Mouse (Mus musculus): Measurements from ENCODE around the gene Lrrc8e. TPM values are rescaled to one million over a fixed set of nuclear protein-coding genes. Genes with fewer than 3 reads are reported as not detected.

The Lrrc8e gene
- 0.21 TPM in 2 replicates for polyA plus RNA-seq (2014; fragmentation: Nextera tagmentation; extraction: Ambion mirVana)

- WGBS: 6% methylated on average over 32 of the region's 33 CpGs
- H3K36me3 ChIP-seq (ENCODE audit: control insufficient read depth, insufficient read depth, low read length): no peaks in the 10 kb centered on the region
- H3K4me3 ChIP-seq (ENCODE audit: low read depth, low read length): peak within 1 kb of the TSS; percentile 28
- 0 out of 2 replicates have a peak within 1 kb of the TSS, but pooled peaks have one; percentile 12 for H3K9ac ChIP-seq (ENCODE audit: low read depth, low read length)
- H3K9me3 ChIP-seq (ENCODE audit: control insufficient read depth, low read length): no peaks in the 10 kb centered on the region
- DNase-seq (ENCODE audit: low spot score): no peak
- H3K27me3 ChIP-seq (replicated peaks; ENCODE audit: control insufficient read depth, insufficient read depth, low read length): peaks cover 40% of the 10 kb centered on the region
- peaks cover 5% of the 10 kb centered on the region; the same call in 1 of the 2 replicates for H3K4me1 ChIP-seq (replicated peaks; ENCODE audit: control insufficient read depth, insufficient read depth, low read length)
- peak; percentile 74 for ATAC-seq (replicated peaks; ENCODE audit: low FRiP score)
- H3K4me2 ChIP-seq: peak within 1 kb of the TSS; percentile 54
- H3K27ac ChIP-seq (ENCODE audit: low read depth, low read length): no peak within 1 kb of the TSS
Observed at GRCm38 (mm10) chr8:4226739-4227347, at the start of gene Lrrc8e. Lrrc8e (plus strand) TSS chr8:4226827.

DNA sequence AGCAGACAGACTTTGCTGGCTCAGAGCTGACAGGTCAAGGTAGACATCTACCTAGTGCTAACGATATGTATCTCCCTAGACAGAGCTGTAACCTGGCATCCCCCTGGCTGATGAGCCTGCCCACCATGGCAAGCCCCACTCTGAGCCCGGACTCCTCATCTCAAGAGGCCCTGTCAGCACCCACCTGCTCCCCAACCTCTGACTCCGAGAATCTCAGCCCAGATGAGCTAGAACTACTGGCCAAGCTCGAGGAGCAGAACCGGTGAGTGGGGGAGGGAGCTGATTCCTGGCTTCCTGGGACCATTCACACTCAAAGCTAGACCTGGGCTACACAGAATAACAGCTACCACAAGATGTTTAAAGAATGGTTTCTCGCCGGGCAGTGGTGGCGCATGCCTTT lies 43.2 kb upstream of the Lrrc8e start:
- DNase-seq (ENCODE audit: low spot score) (no peak), ATAC-seq (replicated peaks; ENCODE audit: low FRiP score) (no peak)
- no peak overlapping the region for H3K4me2 ChIP-seq
- no peaks in the 10 kb centered on the region for H3K9me3 ChIP-seq (ENCODE audit: control insufficient read depth, low read length)
- H3K36me3 ChIP-seq (ENCODE audit: control insufficient read depth, insufficient read depth, low read length): peaks cover 2% of the 10 kb centered on the region
- H3K27ac ChIP-seq (ENCODE audit: low read depth, low read length): no peak overlapping the region
- 76% methylated on average over 8 of the region's 8 CpGs for WGBS
- H3K4me3 ChIP-seq (ENCODE audit: low read depth, low read length): no peak overlapping the region
- no peak overlapping the region for H3K9ac ChIP-seq (ENCODE audit: low read depth, low read length)
- no peaks in the 10 kb centered on the region for H3K27me3 ChIP-seq (replicated peaks; ENCODE audit: control insufficient read depth, insufficient read depth, low read length)
- no peaks in the 10 kb centered on the region for H3K4me1 ChIP-seq (replicated peaks; ENCODE audit: control insufficient read depth, insufficient read depth, low read length)

DNA sequence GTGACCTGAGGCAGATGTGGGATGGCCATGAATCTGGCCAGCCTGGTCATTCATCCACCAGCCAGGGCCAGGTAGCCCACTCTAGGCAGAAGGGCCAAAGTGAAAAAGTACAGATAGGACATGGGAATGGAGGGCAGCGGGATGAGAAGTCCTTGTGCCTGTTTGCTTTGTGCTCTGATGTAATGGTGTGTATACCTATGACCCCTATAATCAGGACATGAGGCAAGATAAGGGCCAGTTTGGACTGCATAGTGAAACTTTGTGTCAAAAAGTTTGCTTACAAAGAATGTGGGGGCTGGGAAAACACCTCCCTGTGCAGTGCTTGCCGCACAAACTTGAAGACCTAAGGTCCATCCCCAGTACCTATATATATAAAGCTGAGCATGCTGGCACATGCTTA lies 40.5 kb upstream of the Lrrc8e start:
- H3K4me2 ChIP-seq: no peak overlapping the region
- WGBS: 77% methylated on average over 2 of the region's 2 CpGs
- H3K9ac ChIP-seq (ENCODE audit: low read depth, low read length): no peak overlapping the region
- H3K27me3 ChIP-seq (replicated peaks; ENCODE audit: control insufficient read depth, insufficient read depth, low read length): no peaks in the 10 kb centered on the region
- no peak for DNase-seq (ENCODE audit: low spot score)
- H3K9me3 ChIP-seq (ENCODE audit: control insufficient read depth, low read length): no peaks in the 10 kb centered on the region
- peaks cover 2% of the 10 kb centered on the region for H3K36me3 ChIP-seq (ENCODE audit: control insufficient read depth, insufficient read depth, low read length)
- no peak overlapping the region for H3K4me3 ChIP-seq (ENCODE audit: low read depth, low read length)
- ATAC-seq (replicated peaks; ENCODE audit: low FRiP score): no peak
- H3K4me1 ChIP-seq (replicated peaks; ENCODE audit: control insufficient read depth, insufficient read depth, low read length): no peaks in the 10 kb centered on the region; the same call in 1 of the 2 replicates
- no peak overlapping the region for H3K27ac ChIP-seq (ENCODE audit: low read depth, low read length)

GRCm38 (mm10) chr8:4188605-4189004 lies 38.0 kb upstream of the Lrrc8e start:
- Histone ChIP-seq H3K9ac (ENCODE audit: low read depth, low read length) (0 out of 2 replicates have a peak overlapping the region, but pooled peaks have one; percentile 39), H3K9me3 (ENCODE audit: control insufficient read depth, low read length) (no peaks in the 10 kb centered on the region), H3K36me3 (ENCODE audit: control insufficient read depth, insufficient read depth, low read length) (peaks cover 2% of the 10 kb centered on the region), H3K27ac (ENCODE audit: low read depth, low read length) (no peak overlapping the region), H3K4me1 (replicated peaks; ENCODE audit: control insufficient read depth, insufficient read depth, low read length) (peaks cover 3% of the 10 kb centered on the region), H3K27me3 (replicated peaks; ENCODE audit: control insufficient read depth, insufficient read depth, low read length) (no peaks in the 10 kb centered on the region), H3K4me3 (ENCODE audit: low read depth, low read length) (no peak overlapping the region), H3K4me2 (peak overlapping the region; percentile 49)
- DNase-seq (ENCODE audit: low spot score) (no peak), ATAC-seq (replicated peaks; ENCODE audit: low FRiP score) (peak; percentile 35; the same call in 1 of the 2 replicates)

DNA sequence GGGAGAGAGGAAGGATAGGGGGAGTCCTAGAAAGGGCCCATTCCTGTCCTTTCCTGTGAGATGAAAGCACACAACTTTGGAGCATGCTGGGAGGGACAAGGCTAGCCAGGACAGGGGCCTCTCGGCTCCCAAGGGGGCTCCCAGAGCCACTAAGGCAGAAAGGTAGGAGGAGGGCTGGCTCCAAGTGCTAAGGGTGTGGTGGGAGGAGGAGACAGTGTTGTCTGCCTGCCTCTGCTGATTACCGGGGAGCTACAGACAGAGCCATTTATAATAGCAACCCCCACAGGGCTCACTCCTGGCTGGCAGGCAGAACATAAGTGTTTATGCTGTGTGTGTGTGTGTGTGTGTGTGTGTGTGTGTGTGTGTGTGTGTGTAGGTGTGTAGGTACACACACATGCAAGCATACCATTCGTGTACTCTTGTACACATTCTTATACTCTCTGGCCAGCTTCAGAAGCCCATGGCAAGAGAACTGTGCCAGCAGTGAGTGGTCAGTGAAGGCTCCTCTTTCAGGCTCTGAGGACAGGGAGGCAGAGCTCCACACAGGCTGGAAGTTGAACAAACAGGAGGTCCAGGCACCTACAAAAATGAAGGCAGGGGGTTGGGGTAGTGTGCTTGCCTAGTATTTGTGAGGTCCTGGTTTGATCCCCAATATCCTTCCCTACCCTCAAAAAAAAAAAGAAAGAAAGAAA lies 37.5 kb upstream of the Lrrc8e start:
- Histone ChIP-seq H3K4me3 (ENCODE audit: low read depth, low read length) (no peak overlapping the region), H3K4me2 (peak overlapping the region; percentile 49), H3K9me3 (ENCODE audit: control insufficient read depth, low read length) (no peaks in the 10 kb centered on the region), H3K27ac (ENCODE audit: low read depth, low read length) (peak overlapping the region; percentile 66), H3K36me3 (ENCODE audit: control insufficient read depth, insufficient read depth, low read length) (peaks cover 2% of the 10 kb centered on the region), H3K4me1 (replicated peaks; ENCODE audit: control insufficient read depth, insufficient read depth, low read length) (peaks cover 3% of the 10 kb centered on the region), H3K27me3 (replicated peaks; ENCODE audit: control insufficient read depth, insufficient read depth, low read length) (no peaks in the 10 kb centered on the region), H3K9ac (ENCODE audit: low read depth, low read length) (peak overlapping the region; percentile 39)
- 16% methylated on average over 3 of the region's 3 CpGs for whole genome bisulfite sequencing
- DNase-seq (ENCODE audit: low spot score) (no peak), ATAC-seq (replicated peaks; ENCODE audit: low FRiP score) (peak; percentile 98)

GRCm38 (mm10) chr8:4192305-4192704 lies 34.3 kb upstream of the Lrrc8e start:
- DNase-seq (ENCODE audit: low spot score): no peak
- ATAC-seq (replicated peaks; ENCODE audit: low FRiP score): no peak
- 68% methylated on average over 5 of the region's 5 CpGs for WGBS
- no peak overlapping the region for H3K27ac ChIP-seq (ENCODE audit: low read depth, low read length)
- H3K36me3 ChIP-seq (ENCODE audit: control insufficient read depth, insufficient read depth, low read length): peaks cover 2% of the 10 kb centered on the region; the same call in 1 of the 2 replicates
- no peaks in the 10 kb centered on the region for H3K9me3 ChIP-seq (ENCODE audit: control insufficient read depth, low read length)
- H3K4me2 ChIP-seq: no peak overlapping the region
- no peak overlapping the region for H3K4me3 ChIP-seq (ENCODE audit: low read depth, low read length)
- H3K27me3 ChIP-seq (replicated peaks; ENCODE audit: control insufficient read depth, insufficient read depth, low read length): no peaks in the 10 kb centered on the region
- no peak overlapping the region for H3K9ac ChIP-seq (ENCODE audit: low read depth, low read length)
- peaks cover 3% of the 10 kb centered on the region for H3K4me1 ChIP-seq (replicated peaks; ENCODE audit: control insufficient read depth, insufficient read depth, low read length)

DNA sequence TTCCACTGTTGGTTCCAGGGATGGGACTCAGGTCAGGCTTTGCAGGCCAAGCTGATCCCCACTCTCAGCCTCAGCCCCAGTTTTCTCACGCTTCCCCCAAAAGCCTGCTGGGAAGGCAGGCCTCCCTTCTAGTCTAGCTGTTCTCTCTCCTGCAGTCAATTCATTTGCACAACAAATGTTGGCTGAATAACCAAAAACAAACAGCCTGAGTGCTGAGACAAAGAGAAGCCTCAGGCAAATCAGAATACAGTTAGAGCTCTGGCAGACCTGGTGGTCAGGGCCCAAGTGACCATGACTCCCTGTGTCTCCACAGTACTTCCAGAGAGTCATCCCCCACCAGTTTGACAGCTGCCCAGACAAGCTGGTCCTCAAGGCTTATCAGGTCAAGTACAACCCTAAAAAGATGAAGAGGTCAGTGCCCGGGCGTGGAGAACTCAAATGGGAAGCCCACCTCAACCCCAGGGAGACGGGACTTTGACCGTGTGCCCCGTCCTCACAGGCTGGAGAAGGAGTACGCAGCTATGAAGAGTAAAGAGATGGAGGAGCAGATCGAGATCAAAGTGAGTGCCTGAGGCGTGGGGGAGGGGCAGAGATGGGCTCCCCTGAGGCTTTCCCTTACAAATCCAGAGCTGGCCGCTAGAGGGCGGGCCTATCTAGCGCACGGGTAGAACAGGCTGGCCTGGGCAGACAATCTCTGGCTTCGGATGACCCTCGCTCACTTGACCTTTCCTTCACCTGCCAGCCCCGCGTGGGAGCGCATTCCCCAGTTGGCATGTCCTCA lies 33.6 kb upstream of the Lrrc8e start:
- no peak overlapping the region for H3K9ac ChIP-seq (ENCODE audit: low read depth, low read length)
- 11% methylated on average over 18 of the region's 18 CpGs for WGBS
- no peaks in the 10 kb centered on the region for H3K36me3 ChIP-seq (ENCODE audit: control insufficient read depth, insufficient read depth, low read length)
- H3K27me3 ChIP-seq (replicated peaks; ENCODE audit: control insufficient read depth, insufficient read depth, low read length): no peaks in the 10 kb centered on the region
- H3K4me2 ChIP-seq: peak overlapping the region; percentile 36
- peak; percentile 63 for ATAC-seq (replicated peaks; ENCODE audit: low FRiP score)
- H3K4me1 ChIP-seq (replicated peaks; ENCODE audit: control insufficient read depth, insufficient read depth, low read length): peaks cover 3% of the 10 kb centered on the region
- peak; percentile 75 for DNase-seq (ENCODE audit: low spot score)
- no peak overlapping the region for H3K4me3 ChIP-seq (ENCODE audit: low read depth, low read length)
- H3K9me3 ChIP-seq (ENCODE audit: control insufficient read depth, low read length): no peaks in the 10 kb centered on the region
- H3K27ac ChIP-seq (ENCODE audit: low read depth, low read length): no peak overlapping the region

DNA sequence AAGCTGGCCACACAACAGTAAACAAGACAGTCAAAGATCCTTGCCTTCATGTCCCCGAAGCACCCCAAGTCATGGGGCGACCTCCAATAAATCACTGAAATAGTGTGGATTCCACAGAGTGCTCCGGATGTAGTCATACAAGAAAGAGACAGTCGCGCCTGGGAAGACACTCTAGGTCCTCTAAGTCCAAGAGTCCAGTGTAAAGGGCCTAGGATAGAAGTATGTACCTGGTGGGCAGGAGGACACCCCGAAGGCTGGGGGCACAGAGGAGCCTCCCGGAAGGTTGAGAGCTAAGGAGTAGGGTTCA lies 33.1 kb upstream of the Lrrc8e start:
- Histone ChIP-seq H3K36me3 (ENCODE audit: control insufficient read depth, insufficient read depth, low read length) (no peaks in the 10 kb centered on the region), H3K4me1 (replicated peaks; ENCODE audit: control insufficient read depth, insufficient read depth, low read length) (peaks cover 3% of the 10 kb centered on the region), H3K27ac (ENCODE audit: low read depth, low read length) (no peak overlapping the region), H3K27me3 (replicated peaks; ENCODE audit: control insufficient read depth, insufficient read depth, low read length) (no peaks in the 10 kb centered on the region), H3K9ac (ENCODE audit: low read depth, low read length) (no peak overlapping the region), H3K4me3 (ENCODE audit: low read depth, low read length) (no peak overlapping the region), H3K9me3 (ENCODE audit: control insufficient read depth, low read length) (no peaks in the 10 kb centered on the region), H3K4me2 (peak overlapping the region; percentile 36)
- ATAC-seq (replicated peaks; ENCODE audit: low FRiP score) (no peak), DNase-seq (ENCODE audit: low spot score) (no peak)
- 50% methylated on average over 7 of the region's 7 CpGs for WGBS

Measured in liver, embryonic 11.5 days (tissue).